Mouse (Mus musculus) liver, embryonic 14.5 days (tissue): ENCODE results near the gene Cgnl1. TPM values are rescaled to one million over a fixed set of nuclear protein-coding genes. Genes with fewer than 3 reads are reported as not detected.

ENCODE experiments used
- ATAC-seq: fragments of 200-750 bp; cut with Nextera tagmentation; 2 replicates; pipeline ENCODE4 v1.8.0; 2017; ENCODE audit warnings: moderate number of reproducible peaks, mild to moderate bottlenecking, moderate library complexity; ENCODE audit not compliant: insufficient read depth
- DNase-seq, 3 experiments: peaks; one replicate each; pipeline ENCODE4 v3.0.0-alpha.2; 2012 to 2013; ENCODE audit warnings: low read depth in 3 of 3, low spot score in 3 of 3
- H3K27ac ChIP-seq: fragments of 300-500 bp; sonication (generic); 2 replicates; pipeline ENCODE4 v1.5.1; 2014; ENCODE audit warnings: moderate library complexity, mild to moderate bottlenecking, control low read depth, inconsistent platforms
- H3K27me3 ChIP-seq: fragments of 300-500 bp; sonication (generic); 2 replicates; pipeline ENCODE4 v1.6.1; 2014; ENCODE audit warnings: mild to moderate bottlenecking, low read length, moderate library complexity; ENCODE audit not compliant: control insufficient read depth, insufficient read depth
- H3K36me3 ChIP-seq: fragments of 300-500 bp; sonication (generic); replicated peaks from 2 replicates; pipeline ENCODE4 v1.6.1; 2014; ENCODE audit warnings: low read depth; ENCODE audit not compliant: control insufficient read depth, insufficient read depth
- H3K4me1 ChIP-seq, 2 experiments: fragments of 200-500 bp in 1 of 2; fragments of 300-500 bp in 1 of 2; sonication (generic) in 1 of 2; replicated peaks; 2 replicates each; pipeline ENCODE4 v1.6.1; 2012 to 2014; ENCODE audit warnings: antibody characterized with exemption in 1 of 2, inconsistent platforms in 1 of 2, low read length in 1 of 2; ENCODE audit not compliant: control insufficient read depth in 2 of 2, insufficient read depth in 2 of 2
- H3K4me2 ChIP-seq: fragments of 300-500 bp; sonication (generic); 2 replicates; pipeline ENCODE4 v1.6.1; 2014; ENCODE audit warnings: low read depth, mild to moderate bottlenecking, control low read depth, moderate library complexity
- H3K4me3 ChIP-seq, 2 experiments: fragments of 200-500 bp in 1 of 2; fragments of 300-500 bp in 1 of 2; sonication (generic) in 1 of 2; 2 replicates each; pipeline ENCODE4 v1.5.1; 2012 to 2014; ENCODE audit warnings: low read depth in 2 of 2, low read length in 2 of 2, mild to moderate bottlenecking in 2 of 2, control low read depth in 1 of 2, inconsistent platforms in 1 of 2, moderate library complexity in 1 of 2; ENCODE audit not compliant: insufficient read depth in 1 of 2
- H3K9ac ChIP-seq: fragments of 300-500 bp; sonication (generic); replicated peaks from 2 replicates; pipeline ENCODE4 v1.6.1; 2014; ENCODE audit warnings: mild to moderate bottlenecking, control low read depth, moderate library complexity
- H3K9me3 ChIP-seq: fragments of 300-500 bp; sonication (generic); 2 replicates; pipeline ENCODE4 v1.6.1; 2016; ENCODE audit warnings: low read length, mixed read lengths; ENCODE audit not compliant: control insufficient read depth
- CTCF ChIP-seq: IDR thresholded peaks from 2 replicates; pipeline ENCODE4 v1.5.1; 2016; ENCODE audit warnings: antibody characterized with exemption, low read depth, control low read depth
- EP300 ChIP-seq: IDR thresholded peaks from 2 replicates; pipeline ENCODE4 v1.6.1; 2016; ENCODE audit warnings: antibody characterized with exemption, low read depth
- WGBS: fragments of 180-500 bp; shearing (Covaris S2); extraction: QIAGEN DNeasy Blood & Tissue Kit; methylation state at CpG from one replicate; pipeline ENCODE4 v1.1.7; 2014; ENCODE audit not compliant: insufficient replicate concordance; 5-methylcytosine and 5-hydroxymethylcytosine counted together
- polyA plus RNA-seq, 2 experiments: library from polyadenylated mRNA; depleted of rRNA in 1 of 2; stranded (reverse) in 1 of 2; unstranded in 1 of 2; fragments of >200 nt; fragmentation: Nextera tagmentation in 1 of 2; extraction: Ambion mirVana in 1 of 2; gene quantifications; 2 replicates each; pipeline versions ENCODE4 v1.2.1 to v1.2.3; 2012 to 2014

Gene Cgnl1
- polyA plus RNA-seq, 2 experiments: 1.2 to 1.8 TPM

GRCm38 (mm10) chr9:71704332-71705014 lies 66.9 kb downstream of the Cgnl1 start:
- Histone ChIP-seq H3K9me3 (no peaks in the 10 kb centered on the region), H3K36me3 (no peaks in the 10 kb centered on the region), H3K9ac (no peak overlapping the region), H3K4me1 (peaks cover 2 to 16% of the 10 kb centered on the region in 2 experiments), H3K27ac (no peak overlapping the region), H3K4me2 (no peak overlapping the region), H3K27me3 (no peaks in the 10 kb centered on the region), H3K4me3 (no peak overlapping the region)
- TF ChIP-seq CTCF: no peak
- TF ChIP-seq EP300: no peak
- no peak for ATAC-seq
- 65% methylated on average over 13 of the region's 13 CpGs for WGBS
- no peak for DNase-seq

DNA sequence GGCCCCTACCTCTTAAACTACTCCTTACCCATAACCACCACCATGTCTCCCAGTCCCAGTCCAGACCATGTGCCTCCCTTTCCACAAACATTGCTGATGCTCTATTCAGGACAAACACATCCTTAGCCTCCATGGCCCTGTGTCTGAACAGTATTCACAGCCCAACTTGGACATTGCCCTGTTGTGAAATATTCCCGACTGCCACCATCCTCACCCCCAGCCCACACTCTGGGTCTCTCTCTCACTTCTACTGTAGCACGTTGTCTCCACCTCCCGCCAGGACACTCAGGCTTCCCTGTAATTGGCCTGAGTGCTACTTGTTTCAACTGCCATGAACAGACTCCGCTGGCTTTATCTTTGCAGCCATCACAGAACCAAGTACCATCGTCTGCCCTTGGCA lies 72.3 kb downstream of the Cgnl1 start:
- no peak overlapping the region for H3K27ac ChIP-seq
- no peak overlapping the region for H3K4me2 ChIP-seq
- no peak overlapping the region for H3K9ac ChIP-seq
- no peaks in the 10 kb centered on the region for H3K9me3 ChIP-seq
- no peak for TF ChIP-seq EP300
- TF ChIP-seq CTCF: no peak
- H3K4me1 ChIP-seq: peaks cover 0 to 6% of the 10 kb centered on the region in 2 experiments; a peak in 1 of 4 replicates
- no peaks in the 10 kb centered on the region for H3K27me3 ChIP-seq
- H3K36me3 ChIP-seq: no peaks in the 10 kb centered on the region
- H3K4me3 ChIP-seq: no peak overlapping the region
- 62% methylated on average over 5 of the region's 5 CpGs for WGBS
- ATAC-seq (peak; percentile 50; the same call in 1 of the 2 replicates), DNase-seq (peak in 1 of 3 experiments; percentile 34)

DNA sequence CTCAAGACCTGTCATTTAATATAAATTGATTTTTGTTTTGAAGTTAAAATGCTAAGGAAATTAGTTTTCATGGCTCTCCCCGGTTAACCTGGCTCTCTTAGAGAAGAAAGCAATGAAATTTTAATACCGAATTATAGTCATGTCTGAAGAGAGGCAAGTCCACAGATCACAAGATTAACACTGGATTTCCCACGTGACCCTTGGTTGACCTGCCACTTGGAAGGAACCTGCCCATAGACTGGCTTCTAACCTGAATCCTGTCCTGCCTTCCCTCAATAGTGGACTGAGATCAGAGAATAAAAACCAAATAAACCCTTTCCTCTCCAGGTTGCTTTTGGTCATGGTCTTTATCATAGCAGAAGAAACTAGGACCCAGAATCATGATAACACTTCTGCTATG lies 73.3 kb downstream of the Cgnl1 start:
- no peak overlapping the region for H3K9ac ChIP-seq
- H3K36me3 ChIP-seq: no peaks in the 10 kb centered on the region
- no peak for DNase-seq
- TF ChIP-seq CTCF (no peak), EP300 (no peak)
- ATAC-seq: no peak
- no peak overlapping the region for H3K4me3 ChIP-seq
- H3K27me3 ChIP-seq: no peaks in the 10 kb centered on the region
- peaks cover 0 to 8% of the 10 kb centered on the region in 2 experiments; a peak in 1 of 4 replicates for H3K4me1 ChIP-seq
- no peak overlapping the region for H3K4me2 ChIP-seq
- H3K27ac ChIP-seq: no peak overlapping the region
- 66% methylated on average over 3 of the region's 3 CpGs for WGBS
- no peaks in the 10 kb centered on the region for H3K9me3 ChIP-seq

GRCm38 (mm10) chr9:71697189-71697588 lies 74.2 kb downstream of the Cgnl1 start:
- no peak overlapping the region for H3K9ac ChIP-seq
- no peak for DNase-seq
- no peak overlapping the region for H3K27ac ChIP-seq
- WGBS: 66% methylated on average over 2 of the region's 2 CpGs
- H3K9me3 ChIP-seq: no peaks in the 10 kb centered on the region
- H3K27me3 ChIP-seq: no peaks in the 10 kb centered on the region
- H3K4me3 ChIP-seq: no peak overlapping the region
- peaks cover 0 to 8% of the 10 kb centered on the region in 2 experiments; a peak in 1 of 4 replicates for H3K4me1 ChIP-seq
- no peak overlapping the region for H3K4me2 ChIP-seq
- H3K36me3 ChIP-seq: no peaks in the 10 kb centered on the region
- TF ChIP-seq EP300 (no peak), CTCF (no peak)
- ATAC-seq: no peak

DNA sequence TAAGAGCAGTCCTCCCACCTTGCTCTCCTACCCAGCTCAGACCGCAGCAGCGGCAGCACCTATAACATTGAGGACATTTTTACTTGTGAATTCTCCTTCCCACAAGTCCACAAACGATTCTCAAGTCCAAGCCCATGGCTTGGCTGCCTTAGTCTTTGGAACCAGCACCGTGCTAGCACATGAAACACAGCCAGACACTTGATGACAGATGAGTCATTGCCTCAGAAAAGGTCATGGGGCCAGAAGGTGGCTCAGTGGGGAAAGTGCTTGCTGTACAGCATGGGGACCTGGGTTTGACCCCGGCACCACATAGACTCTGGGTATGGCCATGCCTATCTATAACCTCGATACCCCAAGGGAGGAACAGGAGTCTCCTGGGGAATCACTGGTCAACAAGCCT lies 74.6 kb downstream of the Cgnl1 start:
- Histone ChIP-seq H3K4me2 (no peak overlapping the region), H3K36me3 (no peaks in the 10 kb centered on the region), H3K4me3 (no peak overlapping the region), H3K9ac (no peak overlapping the region), H3K4me1 (peaks cover 0 to 7% of the 10 kb centered on the region in 2 experiments; a peak in 1 of 4 replicates), H3K27me3 (no peaks in the 10 kb centered on the region), H3K27ac (no peak overlapping the region), H3K9me3 (no peaks in the 10 kb centered on the region)
- WGBS: 60% methylated on average over 6 of the region's 6 CpGs
- DNase-seq: no peak
- no peak for ATAC-seq
- TF ChIP-seq EP300 (no peak), CTCF (no peak)
